27 mouse cellular contexts compared by ENCODE assay signal in the genomic region with DNA sequence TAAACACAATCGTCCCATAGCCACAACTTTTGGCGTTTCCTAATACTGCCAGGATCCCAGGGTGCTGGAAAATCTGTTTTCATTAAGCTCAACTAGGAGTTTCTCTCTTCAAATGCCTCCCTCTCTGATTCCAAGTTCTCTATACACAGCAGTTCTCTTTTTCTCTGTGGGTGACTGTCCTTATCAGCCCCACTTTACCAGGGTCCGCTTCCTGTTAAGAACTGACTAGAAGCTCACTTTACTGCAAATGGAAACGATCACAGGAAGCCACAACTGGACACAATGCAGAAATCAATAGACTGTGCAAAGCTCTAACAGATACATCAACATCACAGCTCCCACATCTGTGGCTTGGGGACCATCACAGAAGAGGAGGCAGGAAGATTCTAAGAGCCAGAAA. TPM values are rescaled to one million over a fixed set of nuclear protein-coding genes. Genes with fewer than 3 reads are reported as not detected.
DNase-seq lines count a peak whose midpoint lies in the region; ATAC-seq and TF ChIP-seq lines count a peak whose summit lies in the region.
"Had no signal": no experiment of that assay in that cellular context is flagged by ENCODE, and none has a peak within 500 bp of the region (broad histone marks: within the 10 kb centered on the region; RNA-seq: fewer than 3 reads in every experiment).

No protein-coding gene starts in this region.

- 67% methylated on average over 4 of the region's 4 CpGs for WGBS in kidney, adult 2 months
- WGBS in small intestine, adult 2 months, result 44% methylated on average over 4 of the region's 4 CpGs

- H3K4me3 ChIP-seq in kidney, adult 2 months (ENCODE audit: insufficient read depth, low read depth, low read length), result no peak overlapping the region
- H3K4me3 ChIP-seq in small intestine, adult 2 months (ENCODE audit: low read depth, low read length), result no peak overlapping the region
- H3K4me3 ChIP-seq: forebrain, embryonic 12.5 days; gastrocnemius, adult 2 months; hindbrain, embryonic 13.5 days; layer of hippocampus, adult 2 months; limb, embryonic 15.5 days; lung, embryonic 15.5 days; midbrain, embryonic 12.5 days had no signal

- H3K4me1 ChIP-seq in kidney, adult 2 months (ENCODE audit: control insufficient read depth, insufficient read depth, low read length), result peaks cover 24% of the 10 kb centered on the region
- peaks cover 5% of the 10 kb centered on the region; the same call in 1 of the 2 replicates for H3K4me1 ChIP-seq in small intestine, adult 2 months (ENCODE audit: control insufficient read depth, insufficient read depth, insufficient read length, low read length)
- H3K4me1 ChIP-seq: forebrain, embryonic 12.5 days; hindbrain, embryonic 13.5 days; limb, embryonic 15.5 days; lung, embryonic 15.5 days; midbrain, embryonic 12.5 days had no signal

- intact Hi-C loops in heart, postnatal 14 days (cut with DNase I), result no loop called here

- DNase-seq in kidney, adult 2 months, result no peak
- no peak for DNase-seq in kidney, adult 9 months
- peak; percentile 1 for DNase-seq in testis, postnatal 10 days (ENCODE audit: low spot score)
- no peak for DNase-seq in testis, postnatal 14 days (ENCODE audit: low spot score)
- no peak for DNase-seq in heart, postnatal 14 days
- no peak for DNase-seq in heart, postnatal 4 days
- DNase-seq: adrenal gland, adult 8-10 months; cerebellum, postnatal 25 days; gastrocnemius, adult 2 months; layer of hippocampus, postnatal 36 days; lung, postnatal 4 days; right cerebral cortex, postnatal 4 days; thymus, postnatal 4 days had no signal

- peaks cover 9% of the 10 kb centered on the region; the same call in 1 of the 2 replicates for H3K36me3 ChIP-seq in kidney, adult 2 months (ENCODE audit: control insufficient read depth, insufficient read depth, low read length)
- H3K36me3 ChIP-seq in small intestine, adult 2 months (ENCODE audit: control insufficient read depth, insufficient read depth, low read length), result no peaks in the 10 kb centered on the region
- H3K36me3 ChIP-seq: forebrain, embryonic 12.5 days; hindbrain, embryonic 13.5 days; limb, embryonic 15.5 days; lung, embryonic 15.5 days; midbrain, embryonic 12.5 days had no signal

- ATAC-seq in hematopoietic stem cell, adult 5-6 weeks (replicated peaks in 1 of 2; ENCODE audit: insufficient read depth in 1 of 2, low FRiP score in 2 of 2, low TSS enrichment in 1 of 2, low read depth in 1 of 2, poor library complexity in 2 of 2, severe bottlenecking in 2 of 2), result peak; percentile 69 to 76
- ATAC-seq: inflammation-experienced regulatory T-cells, adult 6 months; Patski had no signal

- no peak for TF ChIP-seq CTCF in kidney, adult 2 months (conservative IDR thresholded peaks at IDR 0.05; ENCODE audit: insufficient read depth, insufficient read length, low read depth, low read length)
- no peak for TF ChIP-seq CTCF in small intestine, adult 2 months (IDR thresholded peaks at IDR 0.05; ENCODE audit: extremely low read depth, insufficient read length, insufficient replicate concordance, low read depth, low read length)

- TF ChIP-seq POLR2A in kidney, adult 2 months (IDR thresholded peaks at IDR 0.05; ENCODE audit: low read depth, low read length), result no peak
- TF ChIP-seq POLR2A in small intestine, adult 2 months (IDR thresholded peaks at IDR 0.05; ENCODE audit: low read depth, low read length), result no peak

- no peaks in the 10 kb centered on the region for H3K27me3 ChIP-seq in kidney, adult 2 months (replicated peaks; ENCODE audit: control insufficient read depth, insufficient read depth, low read length)
- no peaks in the 10 kb centered on the region for H3K27me3 ChIP-seq in small intestine, adult 2 months (ENCODE audit: control insufficient read depth, insufficient read depth, low read length)
- H3K27me3 ChIP-seq: forebrain, embryonic 12.5 days; hindbrain, embryonic 13.5 days; limb, embryonic 15.5 days; lung, embryonic 15.5 days; midbrain, embryonic 12.5 days; Patski had no signal

- peak overlapping the region; percentile 30 for H3K27ac ChIP-seq in kidney, adult 2 months (ENCODE audit: insufficient read depth, low read depth, low read length)
- H3K27ac ChIP-seq in small intestine, adult 2 months (ENCODE audit: insufficient read depth, low read depth, low read length), result peak overlapping the region; percentile 55; the same call in 1 of the 2 replicates
- H3K27ac ChIP-seq: forebrain, embryonic 12.5 days; gastrocnemius, adult 2 months; hindbrain, embryonic 13.5 days; layer of hippocampus, adult 2 months; limb, embryonic 15.5 days; lung, embryonic 15.5 days; midbrain, embryonic 12.5 days had no signal

RNA-seq across cellular contexts. Expression of a gene that starts 21.5 kb away (rescaled TPM):
- polyA plus RNA-seq in kidney, adult 2 months (2012; rRNA removed), result 7.3 and 7.7 TPM in 2 replicates
- total RNA-seq in hematopoietic stem cell, adult 5-6 weeks (2017), result not detected in 2 replicates
- 85.5 and 894 TPM in 2 replicates for polyA plus RNA-seq in small intestine, adult 2 months (2012; rRNA removed)
- not detected for total RNA-seq in heart, postnatal 14 days (2021)
- not detected for total RNA-seq in heart, postnatal 4 days (2021)
- total RNA-seq: adrenal gland, adult 8-10 months; gastrocnemius, adult 2 months; layer of hippocampus, adult 2 months; layer of hippocampus, postnatal 36 days; left cerebral cortex, postnatal 25 days; monocyte, adult 5-6 weeks had no signal
- polyA plus RNA-seq: forebrain, embryonic 12.5 days; heart, postnatal 0 days; hindbrain, embryonic 13.5 days; inflammation-experienced regulatory T-cells, adult 6 months; limb, embryonic 15.5 days; midbrain, embryonic 12.5 days; neural tube, embryonic 11.5 days had no signal

RNA-seq across cellular contexts. Expression of a gene that starts 35.5 kb away (rescaled TPM):
- polyA plus RNA-seq in kidney, adult 2 months (2012; rRNA removed), result not detected in 2 replicates
- total RNA-seq in hematopoietic stem cell, adult 5-6 weeks (2017), result not detected in 2 replicates
- polyA plus RNA-seq in small intestine, adult 2 months (2012; rRNA removed), result 0.05 TPM in 1 of 2 replicates, not detected in the other
- not detected for total RNA-seq in heart, postnatal 14 days (2021)
- total RNA-seq in heart, postnatal 4 days (2021), result not detected
- total RNA-seq: adrenal gland, adult 8-10 months; gastrocnemius, adult 2 months; layer of hippocampus, adult 2 months; layer of hippocampus, postnatal 36 days; left cerebral cortex, postnatal 25 days; monocyte, adult 5-6 weeks had no signal
- polyA plus RNA-seq: forebrain, embryonic 12.5 days; hindbrain, embryonic 13.5 days; inflammation-experienced regulatory T-cells, adult 6 months; lung, embryonic 15.5 days; midbrain, embryonic 12.5 days; neural tube, embryonic 11.5 days; Patski had no signal

RNA-seq across cellular contexts. Expression of a gene that starts 52.9 kb away (rescaled TPM):
- 1,386 and 1,411 TPM in 2 replicates for polyA plus RNA-seq in kidney, adult 2 months (2012; rRNA removed)
- 261 and 319 TPM in 2 replicates for total RNA-seq in hematopoietic stem cell, adult 5-6 weeks (2017)
- 118 and 211 TPM in 2 replicates for polyA plus RNA-seq in small intestine, adult 2 months (2012; rRNA removed)
- 10 to 100 TPM; 62.5 to 63.9 TPM for total RNA-seq in heart, postnatal 14 days (2021)
- total RNA-seq in heart, postnatal 4 days (2021), result 10 to 100 TPM; 90.2 to 95.6 TPM

RNA-seq across cellular contexts. Expression of a gene that starts 53.5 kb away (rescaled TPM):
- 509 and 544 TPM in 2 replicates for polyA plus RNA-seq in kidney, adult 2 months (2012; rRNA removed)
- 61.0 and 79.8 TPM in 2 replicates for total RNA-seq in hematopoietic stem cell, adult 5-6 weeks (2017)
- 52.3 and 84.3 TPM in 2 replicates for polyA plus RNA-seq in small intestine, adult 2 months (2012; rRNA removed)
- total RNA-seq in heart, postnatal 14 days (2021), result 10 to 100 TPM; 18.7 to 23.8 TPM
- total RNA-seq in heart, postnatal 4 days (2021), result 10 to 100 TPM; 33.6 to 34.8 TPM
